Mouse (Mus musculus): ENCODE results near the gene Pmel. TPM values are rescaled to one million over a fixed set of nuclear protein-coding genes. Genes with fewer than 3 reads are reported as not detected.
A peak's percentile ranks its signal among the peaks of the same experiment; 100 is the strongest.

The Pmel gene
- total and polyA plus RNA-seq, 3 experiments, result 0.15 to 0.45 TPM; not detected in 1

GRCm38 (mm10) chr10:128695411-128695991 lies 8.5 kb upstream of the Pmel start:
- peaks cover 4% of the 10 kb centered on the region; the same call in 1 of the 2 replicates for H3K79me2 ChIP-seq (ENCODE audit: control insufficient read depth, insufficient read depth, low read length, poor library complexity)
- peak overlapping the region; percentile 73 for H3K9ac ChIP-seq (ENCODE audit: control insufficient read depth, low read depth, low read length, poor library complexity, severe bottlenecking)
- peaks cover 0 to 9% of the 10 kb centered on the region in 2 experiments; a peak in 3 of 4 replicates for H3K36me3 ChIP-seq (ENCODE audit: control insufficient read depth in 1 of 2, insufficient read depth in 2 of 2, low read length in 2 of 2)
- TF ChIP-seq MAFK (IDR thresholded peaks at IDR 0.05; ENCODE audit: borderline replicate concordance, low read depth, low read length) (no peak), SIN3A (IDR thresholded peaks at IDR 0.05; ENCODE audit: low read length) (peak; percentile 36; the same call in 1 of the 2 replicates), MXI1 (IDR thresholded peaks at IDR 0.05; ENCODE audit: low read depth, low read length) (0 out of 2 replicates have a peak, but pooled peaks have one; percentile 7), USF1 (IDR thresholded peaks at IDR 0.05; ENCODE audit: low read depth, low read length) (no peak), ETS1 (IDR thresholded peaks at IDR 0.05; ENCODE audit: low read depth, low read length) (no peak), E2F4 (IDR thresholded peaks at IDR 0.05; ENCODE audit: borderline replicate concordance, low read depth, low read length) (no peak), CHD1 (IDR thresholded peaks at IDR 0.05; ENCODE audit: low read depth, low read length) (no peak), JUND (IDR thresholded peaks at IDR 0.05; ENCODE audit: low read depth, low read length) (no peak), USF2 (IDR thresholded peaks at IDR 0.05; ENCODE audit: borderline replicate concordance in 1 of 2, insufficient read depth in 1 of 2, low read depth in 1 of 2, low read length in 2 of 2) (no peak), CTCF (IDR thresholded peaks at IDR 0.05 in 2 of 3, conservative IDR thresholded peaks at IDR 0.05 in 1 of 3; ENCODE audit: control insufficient read depth in 1 of 3, insufficient read depth in 1 of 3, low read depth in 2 of 3, low read length in 3 of 3, poor library complexity in 1 of 3, severe bottlenecking in 1 of 3) (no peak), MYC (IDR thresholded peaks at IDR 0.05; ENCODE audit: low read depth, low read length) (no peak), NRF1 (IDR thresholded peaks at IDR 0.05; ENCODE audit: insufficient read depth, low read depth, low read length, poor library complexity, severe bottlenecking) (no peak), NELFE (IDR thresholded peaks at IDR 0.05; ENCODE audit: low read depth, low read length) (no peak), RAD21 (IDR thresholded peaks at IDR 0.05; ENCODE audit: low read depth, low read length) (no peak), POLR2AphosphoS2 (IDR thresholded peaks at IDR 0.05; ENCODE audit: low read length) (no peak), ZC3H11A (IDR thresholded peaks at IDR 0.05; ENCODE audit: low read depth, low read length) (no peak), POLR2A (IDR thresholded peaks at IDR 0.05; ENCODE audit: control insufficient read depth in 1 of 2, insufficient read depth in 1 of 2, low read depth in 1 of 2, low read length in 2 of 2, poor library complexity in 1 of 2) (no peak)
- H3K4me1 ChIP-seq (ENCODE audit: control insufficient read depth in 1 of 2, insufficient read depth in 2 of 2, low read length in 2 of 2), result peaks cover 0 to 4% of the 10 kb centered on the region in 2 experiments; a peak in 2 of 4 replicates
- peak overlapping the region; percentile 35 for H3K27ac ChIP-seq (ENCODE audit: control insufficient read depth, low read depth, low read length)
- H3K4me3 ChIP-seq (ENCODE audit: control insufficient read depth in 1 of 2, insufficient read depth in 1 of 2, low read depth in 2 of 2, low read length in 2 of 2), result peak overlapping the region; percentile 83 to 89
- peak; percentile 76 for DNase-seq (ENCODE audit: low read depth, low spot score)
- H3K9me3 ChIP-seq (replicated peaks; ENCODE audit: insufficient read depth, low read length), result no peaks in the 10 kb centered on the region
- no peaks in the 10 kb centered on the region for H3K27me3 ChIP-seq (ENCODE audit: control insufficient read depth in 1 of 2, insufficient read depth in 2 of 2, low read length in 2 of 2)

DNA sequence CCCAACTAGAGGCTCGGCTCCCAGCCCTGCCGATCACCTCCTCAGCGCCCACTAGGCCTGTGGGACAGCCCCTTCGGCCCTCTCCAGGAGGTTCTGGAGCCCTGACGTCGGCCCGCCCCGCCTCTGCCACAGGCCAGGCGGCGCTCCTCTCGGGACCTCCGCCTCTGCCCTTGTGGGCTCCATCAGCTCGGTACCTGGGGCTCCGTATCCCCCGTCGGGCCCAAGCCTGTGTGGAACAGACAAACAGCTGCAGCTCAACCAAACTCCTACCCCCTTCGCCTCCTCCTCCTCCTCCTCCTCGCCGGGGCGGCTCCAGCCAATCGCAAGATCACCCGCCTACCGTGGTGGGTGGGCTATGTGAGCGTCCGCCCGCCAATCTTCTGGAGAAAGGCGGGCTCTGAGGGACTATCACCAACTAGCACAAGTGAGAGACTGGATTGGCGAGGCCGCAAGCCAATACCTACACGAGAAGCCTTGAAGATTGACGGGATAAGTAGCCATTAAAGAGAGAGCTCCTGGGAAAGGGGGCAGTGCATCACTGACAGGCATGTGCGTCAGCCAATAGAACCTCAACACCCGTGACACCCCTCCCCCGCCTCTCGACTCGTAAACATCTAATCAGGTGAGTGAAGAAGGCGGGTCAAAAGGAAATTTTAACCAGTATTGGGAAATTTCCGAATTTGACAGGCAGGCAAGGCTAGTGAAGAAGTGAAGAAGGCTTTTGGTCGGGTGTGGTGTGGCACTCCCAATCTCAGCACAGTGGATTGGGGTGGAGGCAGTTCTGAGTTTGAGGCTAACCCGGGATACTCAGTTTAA lies 7.8 kb upstream of the Pmel start, which contains the start of gene Rab5b:
Gene Rab5b (minus strand): TSS at position 273 of the 816 bp plus-strand sequence.
- Histone ChIP-seq H3K4me1 (ENCODE audit: control insufficient read depth in 1 of 2, insufficient read depth in 2 of 2, low read length in 2 of 2) (peaks cover 0 to 4% of the 10 kb centered on the region in 2 experiments; a peak in 2 of 4 replicates), H3K4me3 (ENCODE audit: control insufficient read depth in 1 of 2, insufficient read depth in 1 of 2, low read depth in 2 of 2, low read length in 2 of 2) (peak within 1 kb of the TSS; percentile 83 to 89), H3K27me3 (ENCODE audit: control insufficient read depth in 1 of 2, insufficient read depth in 2 of 2, low read length in 2 of 2) (no peaks in the 10 kb centered on the region), H3K9me3 (replicated peaks; ENCODE audit: insufficient read depth, low read length) (no peaks in the 10 kb centered on the region), H3K9ac (ENCODE audit: control insufficient read depth, low read depth, low read length, poor library complexity, severe bottlenecking) (peak within 1 kb of the TSS; percentile 73), H3K27ac (ENCODE audit: control insufficient read depth, low read depth, low read length) (peak within 1 kb of the TSS; percentile 35), H3K36me3 (ENCODE audit: control insufficient read depth in 1 of 2, insufficient read depth in 2 of 2, low read length in 2 of 2) (peaks cover 0 to 9% of the 10 kb centered on the region in 2 experiments; a peak in 3 of 4 replicates), H3K79me2 (ENCODE audit: control insufficient read depth, insufficient read depth, low read length, poor library complexity) (peaks cover 4% of the 10 kb centered on the region; the same call in 1 of the 2 replicates)
- peak; percentile 99 for DNase-seq (ENCODE audit: low read depth, low spot score)
- TF ChIP-seq GABPA (IDR thresholded peaks at IDR 0.05; ENCODE audit: low read depth, low read length) (no peak), JUND (IDR thresholded peaks at IDR 0.05; ENCODE audit: low read depth, low read length) (no peak; the same call in 1 of the 2 replicates), TAL1 (IDR thresholded peaks at IDR 0.05; ENCODE audit: low read length) (no peak), BHLHE40 (IDR thresholded peaks at IDR 0.05; ENCODE audit: borderline replicate concordance, low read depth, low read length) (no peak), UBTF (IDR thresholded peaks at IDR 0.05; ENCODE audit: borderline replicate concordance, insufficient read depth, low read depth, low read length) (peak; percentile 88; the same call in 1 of the 2 replicates), TBP (IDR thresholded peaks at IDR 0.05; ENCODE audit: low read depth, low read length) (peak; percentile 68), E2F4 (IDR thresholded peaks at IDR 0.05; ENCODE audit: borderline replicate concordance, low read depth, low read length) (no peak), USF1 (IDR thresholded peaks at IDR 0.05; ENCODE audit: low read depth, low read length) (peak; percentile 62; the same call in 1 of the 2 replicates), MYB (IDR thresholded peaks at IDR 0.05; ENCODE audit: low read depth, low read length) (no peak), ZMIZ1 (IDR thresholded peaks at IDR 0.05; ENCODE audit: low read depth, low read length) (0 out of 2 replicates have a peak, but pooled peaks have one; percentile 30), MAX (IDR thresholded peaks at IDR 0.05; ENCODE audit: low read length) (peak; percentile 86), HCFC1 (IDR thresholded peaks at IDR 0.05; ENCODE audit: low read depth, low read length) (peak; percentile 86), CHD2 (IDR thresholded peaks at IDR 0.05; ENCODE audit: low read length) (peak; percentile 96), SMC3 (IDR thresholded peaks at IDR 0.05; ENCODE audit: low read depth, low read length) (no peak)
